Mouse (Mus musculus) hindbrain, embryonic 11.5 days (tissue): Measurements from ENCODE around the gene Apol8. TPM values are rescaled to one million over a fixed set of nuclear protein-coding genes. Genes with fewer than 3 reads are reported as not detected.
A peak's percentile ranks its signal among the peaks of the same experiment; 100 is the strongest.

Source experiments
- ATAC-seq: fragments of 200-750 bp; cut with Nextera tagmentation; 2 replicates; pipeline ENCODE4 v1.8.0; 2017; ENCODE audit warnings: mild to moderate bottlenecking, moderate TSS enrichment, moderate library complexity; ENCODE audit not compliant: low FRiP score
- DNase-seq: peaks from one replicate; pipeline ENCODE4 v3.0.0-alpha.2; 2015; ENCODE audit warnings: low spot score
- H3K27ac ChIP-seq: fragments of 300-500 bp; sonication (generic); 2 replicates; pipeline ENCODE4 v1.5.1; 2014; ENCODE audit warnings: mild to moderate bottlenecking, low read depth, low read length
- H3K27me3 ChIP-seq: fragments of 300-500 bp; sonication (generic); 2 replicates; pipeline ENCODE4 v1.6.1; 2014; ENCODE audit warnings: mild to moderate bottlenecking, low read length, moderate library complexity, mixed read lengths; ENCODE audit not compliant: control insufficient read depth, insufficient read depth
- H3K36me3 ChIP-seq: fragments of 300-500 bp; sonication (generic); 2 replicates; pipeline ENCODE4 v1.6.1; 2014; ENCODE audit warnings: mild to moderate bottlenecking, low read length, moderate library complexity, mixed read lengths; ENCODE audit not compliant: control insufficient read depth, insufficient read depth
- H3K4me1 ChIP-seq: fragments of 300-500 bp; sonication (generic); replicated peaks from 2 replicates; pipeline ENCODE4 v1.6.1; 2014; ENCODE audit warnings: low read length, mixed read lengths; ENCODE audit not compliant: control insufficient read depth, insufficient read depth
- H3K4me2 ChIP-seq: fragments of 300-500 bp; sonication (generic); replicated peaks from 2 replicates; pipeline ENCODE4 v1.6.1; 2014; ENCODE audit warnings: mild to moderate bottlenecking, low read depth, low read length
- H3K4me3 ChIP-seq: fragments of 300-500 bp; sonication (generic); 2 replicates; pipeline ENCODE4 v1.5.1; 2014; ENCODE audit warnings: low read depth, low read length
- H3K9ac ChIP-seq: fragments of 300-500 bp; sonication (generic); 2 replicates; pipeline ENCODE4 v1.6.1; 2014; ENCODE audit warnings: low read depth, low read length
- H3K9me3 ChIP-seq: fragments of 300-500 bp; sonication (generic); 2 replicates; pipeline ENCODE4 v1.6.1; 2016; ENCODE audit warnings: low read length; ENCODE audit not compliant: control insufficient read depth
- WGBS: fragments of 180-500 bp; shearing (Covaris S2); extraction: QIAGEN DNeasy Blood & Tissue Kit; methylation state at CpG from one replicate; pipeline ENCODE4 v1.1.7; 2014; 5-methylcytosine and 5-hydroxymethylcytosine counted together
- polyA plus RNA-seq: library from polyadenylated mRNA; unstranded; fragments of >200 nt; fragmentation: Nextera tagmentation; extraction: Ambion mirVana; gene quantifications from 2 replicates; pipeline ENCODE4 v1.2.1, GENCODE M21; 2014

Apol8 gene
- polyA plus RNA-seq, 1 experiment from 2014 or later = 0.06 TPM

- Histone ChIP-seq H3K27ac (peak overlapping the region; percentile 30; the same call in 1 of the 2 replicates), H3K36me3 (no peaks in the 10 kb centered on the region), H3K4me1 (peaks cover 10% of the 10 kb centered on the region), H3K27me3 (no peaks in the 10 kb centered on the region), H3K4me3 (no peak overlapping the region), H3K9ac (no peak overlapping the region), H3K9me3 (no peaks in the 10 kb centered on the region), H3K4me2 (no peak overlapping the region; the same call in 1 of the 2 replicates)
- ATAC-seq (peak; percentile 12; the same call in 1 of the 2 replicates), DNase-seq (peak; percentile 39)
- WGBS = 18% methylated on average over 14 of the region's 14 CpGs
These were observed 42.1 kb upstream of the Apol8 start for GRCm38 (mm10) chr15:77798664-77799490.

GRCm38 (mm10) chr15:77797609-77798411, 41.0 kb upstream of the Apol8 start:
- no peaks in the 10 kb centered on the region for H3K9me3 ChIP-seq
- peak overlapping the region; percentile 30 for H3K27ac ChIP-seq
- no peaks in the 10 kb centered on the region for H3K36me3 ChIP-seq
- H3K4me3 ChIP-seq = no peak overlapping the region
- ATAC-seq (no peak), DNase-seq (no peak)
- WGBS = 83% methylated on average over 14 of the region's 14 CpGs
- no peak overlapping the region for H3K9ac ChIP-seq
- peaks cover 10% of the 10 kb centered on the region for H3K4me1 ChIP-seq
- no peak overlapping the region for H3K4me2 ChIP-seq
- H3K27me3 ChIP-seq = no peaks in the 10 kb centered on the region

GRCm38 (mm10) chr15:77796409-77797035, 39.7 kb upstream of the Apol8 start:
- ATAC-seq = no peak

GRCm38 (mm10) chr15:77794908-77795356, 38.1 kb upstream of the Apol8 start:
- H3K9me3 ChIP-seq = no peaks in the 10 kb centered on the region
- peaks cover 10% of the 10 kb centered on the region for H3K4me1 ChIP-seq
- H3K27me3 ChIP-seq = no peaks in the 10 kb centered on the region
- 97% methylated on average over 13 of the region's 13 CpGs for WGBS
- ATAC-seq (no peak), DNase-seq (no peak)
- no peak overlapping the region for H3K27ac ChIP-seq
- no peaks in the 10 kb centered on the region for H3K36me3 ChIP-seq
- no peak overlapping the region for H3K4me3 ChIP-seq
- H3K4me2 ChIP-seq = no peak overlapping the region
- no peak overlapping the region for H3K9ac ChIP-seq

More at GRCm38 (mm10) chr15:77796409-77797035, 39.7 kb upstream of the Apol8 start:
- Histone ChIP-seq H3K27me3 (no peaks in the 10 kb centered on the region), H3K4me3 (no peak overlapping the region), H3K4me1 (peaks cover 10% of the 10 kb centered on the region), H3K9me3 (no peaks in the 10 kb centered on the region), H3K4me2 (no peak overlapping the region), H3K9ac (no peak overlapping the region), H3K27ac (no peak overlapping the region), H3K36me3 (no peaks in the 10 kb centered on the region)
- WGBS = 96% methylated on average over 26 of the region's 26 CpGs
- DNase-seq = no peak

GRCm38 (mm10) chr15:77794138-77794907, 37.5 kb upstream of the Apol8 start:
- no peak overlapping the region for H3K9ac ChIP-seq
- H3K36me3 ChIP-seq = no peaks in the 10 kb centered on the region
- no peak overlapping the region for H3K27ac ChIP-seq
- H3K4me3 ChIP-seq = no peak overlapping the region
- WGBS = 91% methylated on average over 13 of the region's 13 CpGs
- peaks cover 8% of the 10 kb centered on the region for H3K4me1 ChIP-seq
- H3K9me3 ChIP-seq = no peaks in the 10 kb centered on the region
- no peak for DNase-seq
- no peak overlapping the region for H3K4me2 ChIP-seq
- ATAC-seq = no peak
- no peaks in the 10 kb centered on the region for H3K27me3 ChIP-seq

GRCm38 (mm10) chr15:77793554-77793953, 36.8 kb upstream of the Apol8 start:
- Histone ChIP-seq H3K4me1 (peaks cover 3% of the 10 kb centered on the region), H3K36me3 (no peaks in the 10 kb centered on the region), H3K4me2 (no peak overlapping the region), H3K27me3 (no peaks in the 10 kb centered on the region), H3K9me3 (no peaks in the 10 kb centered on the region), H3K4me3 (no peak overlapping the region), H3K27ac (no peak overlapping the region), H3K9ac (no peak overlapping the region)
- no peak for DNase-seq
- ATAC-seq = no peak
- WGBS = 91% methylated on average over 7 of the region's 7 CpGs

GRCm38 (mm10) chr15:77793094-77793493, 36.3 kb upstream of the Apol8 start:
- Histone ChIP-seq H3K9me3 (no peaks in the 10 kb centered on the region), H3K4me3 (no peak overlapping the region), H3K9ac (no peak overlapping the region), H3K4me1 (peaks cover 2% of the 10 kb centered on the region; the same call in 1 of the 2 replicates), H3K4me2 (no peak overlapping the region), H3K27ac (no peak overlapping the region), H3K27me3 (no peaks in the 10 kb centered on the region), H3K36me3 (no peaks in the 10 kb centered on the region)
- no peak for DNase-seq
- WGBS = 94% methylated on average over 4 of the region's 4 CpGs
- no peak for ATAC-seq

- Histone ChIP-seq H3K36me3 (no peaks in the 10 kb centered on the region), H3K4me1 (0 out of 2 replicates have a peak, but pooled peaks cover 2% of the 10 kb centered on the region), H3K27ac (no peak overlapping the region), H3K4me3 (no peak overlapping the region), H3K9ac (no peak overlapping the region), H3K27me3 (no peaks in the 10 kb centered on the region), H3K9me3 (no peaks in the 10 kb centered on the region), H3K4me2 (no peak overlapping the region)
- no peak for DNase-seq
- no peak for ATAC-seq
- WGBS = 91% methylated on average over 9 of the region's 9 CpGs
These were observed 35.3 kb upstream of the Apol8 start for GRCm38 (mm10) chr15:77792056-77792455.
